Mouse (Mus musculus) B cell, adult 2 months (primary cell): ENCODE measurements at regions not wholly inside any gene's neighbourhood (a gene's known extent, or its start where the extent isn't known, plus 50 kb on each side); places are given as distances from the start of the nearest gene placed in this dataset.
A peak's percentile ranks its signal among the peaks of the same experiment; 100 is the strongest.

Experiments used
- DNase-seq, 2 experiments: peaks; one replicate each; pipeline ENCODE4 v3.0.0; 2022

DNA sequence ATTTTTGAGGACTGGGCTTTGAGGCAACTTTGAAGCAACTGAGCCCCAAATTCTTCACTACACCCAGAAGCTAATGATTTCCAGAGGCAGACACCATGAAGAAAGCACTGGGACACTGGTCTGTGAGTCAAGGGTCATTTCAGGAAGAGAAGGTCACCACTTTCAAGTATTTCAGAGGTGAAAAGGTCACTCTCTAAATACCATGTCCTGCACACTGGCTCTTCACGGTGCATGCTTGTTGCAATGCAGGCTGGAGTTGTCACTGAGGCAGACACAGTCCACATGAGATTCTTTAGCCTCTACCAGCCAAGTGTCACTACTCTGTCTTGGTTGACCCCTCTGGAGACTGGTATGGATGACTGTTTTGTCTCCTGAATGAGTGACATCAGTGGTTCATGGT, 320.7 kb upstream of the Npvf start:
- no peak for DNase-seq

DNA sequence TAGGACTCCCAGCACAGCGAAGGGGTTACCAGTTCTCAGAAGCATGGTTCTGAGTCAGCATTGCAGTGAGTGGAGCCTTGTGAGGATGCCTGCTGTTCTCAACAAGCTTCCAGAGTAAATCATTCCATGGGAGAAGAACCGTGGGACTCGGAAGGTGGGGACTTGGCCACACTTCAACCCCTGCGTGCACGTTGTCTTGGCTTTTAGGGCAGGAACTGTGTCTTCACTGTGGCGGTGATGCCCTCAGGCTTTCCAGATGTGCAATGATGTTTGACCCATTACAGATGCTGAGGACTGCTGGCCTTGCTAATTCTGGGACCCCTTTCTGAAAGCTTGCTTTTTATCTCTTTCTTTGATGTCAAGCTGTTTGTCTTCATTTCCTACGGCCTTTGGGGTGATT, 322.7 kb upstream of the Npvf start:
- DNase-seq, result no peak

DNA sequence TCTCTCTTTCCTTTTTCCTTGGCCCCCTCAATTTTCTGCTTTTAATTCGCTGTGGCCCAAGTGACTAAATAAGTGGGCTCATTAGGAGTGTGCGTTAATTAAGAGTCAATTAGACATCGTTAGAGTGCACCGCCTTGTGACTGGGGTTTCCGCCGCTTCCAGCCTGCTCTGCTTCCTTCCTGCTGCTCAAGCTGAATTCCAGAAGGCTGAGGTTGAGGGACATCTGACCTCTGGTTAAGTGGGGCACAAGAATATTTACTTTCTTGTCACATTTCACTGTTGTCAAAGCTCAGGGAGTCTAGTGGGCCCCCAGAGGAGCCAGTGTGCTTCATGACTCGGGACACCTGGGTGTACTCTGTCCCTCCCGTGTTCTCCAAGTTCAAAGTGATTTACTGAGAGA, 323.1 kb upstream of the Npvf start:
- no peak for DNase-seq

- DNase-seq, result no peak
These were observed 323.8 kb upstream of the Npvf start for GRCm38 (mm10) chr6:50978016-50978415.

GRCm38 (mm10) chr6:50978571-50978970, 324.3 kb upstream of the Npvf start:
- no peak for DNase-seq

DNA sequence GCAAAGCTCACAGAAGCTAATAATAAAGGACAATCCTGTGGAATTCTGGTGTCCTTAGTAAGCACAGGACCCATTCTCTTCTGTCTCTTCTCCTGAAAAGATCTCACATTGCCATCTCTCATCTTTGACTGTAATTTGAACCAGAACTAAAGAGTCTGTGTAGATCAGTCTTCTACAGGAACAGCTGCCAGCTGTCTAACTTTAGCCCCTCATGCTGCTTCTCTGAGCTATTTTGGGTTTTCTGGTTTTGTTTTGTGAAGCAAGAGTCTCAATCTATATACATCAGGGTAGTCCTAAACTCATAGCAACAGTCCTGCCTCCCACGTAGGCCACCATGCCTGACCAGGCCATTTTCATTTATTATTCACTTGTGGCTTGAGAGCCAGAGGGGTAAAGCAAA, 325.5 kb upstream of the Npvf start:
- peak; percentile 13 to 21 for DNase-seq

GRCm38 (mm10) chr6:50980311-50980710, 326.1 kb upstream of the Npvf start:
- peak; percentile 39 to 51 for DNase-seq

DNA sequence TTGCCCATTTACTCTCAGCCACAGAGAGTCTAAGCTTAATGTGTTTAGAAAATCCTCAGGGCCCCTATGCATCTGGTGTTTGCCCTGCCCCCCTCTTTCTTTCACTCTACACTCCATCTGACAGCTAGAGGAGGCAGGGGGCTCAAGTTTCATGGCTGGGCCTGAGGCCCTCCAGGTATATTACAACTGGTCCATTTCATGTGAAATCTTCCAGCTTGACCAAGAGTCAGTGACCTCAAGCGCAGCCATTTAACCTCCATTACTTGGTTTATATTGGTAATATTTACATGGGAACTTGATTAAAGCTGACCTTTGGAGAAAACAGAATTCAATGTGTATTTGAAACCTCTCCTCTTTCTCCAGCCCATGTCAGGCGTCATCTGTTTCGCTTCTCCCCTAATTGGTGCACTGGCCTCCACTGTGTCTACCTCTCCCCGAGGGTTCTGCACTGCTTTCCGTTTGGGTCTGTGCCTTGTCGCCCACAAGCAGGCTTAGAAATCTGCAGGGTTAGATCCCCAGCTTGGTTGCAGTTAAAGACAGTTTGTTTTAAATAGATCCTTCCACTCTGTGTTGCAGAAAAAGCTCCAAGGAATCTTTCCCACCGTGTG, 327.6 kb upstream of the Npvf start:
- no peak for DNase-seq

- no peak for DNase-seq
These were observed 328.6 kb upstream of the Npvf start for GRCm38 (mm10) chr6:50982856-50983255.

- DNase-seq, result no peak
These were observed 329.4 kb upstream of the Npvf start for GRCm38 (mm10) chr6:50983511-50984099.

DNA sequence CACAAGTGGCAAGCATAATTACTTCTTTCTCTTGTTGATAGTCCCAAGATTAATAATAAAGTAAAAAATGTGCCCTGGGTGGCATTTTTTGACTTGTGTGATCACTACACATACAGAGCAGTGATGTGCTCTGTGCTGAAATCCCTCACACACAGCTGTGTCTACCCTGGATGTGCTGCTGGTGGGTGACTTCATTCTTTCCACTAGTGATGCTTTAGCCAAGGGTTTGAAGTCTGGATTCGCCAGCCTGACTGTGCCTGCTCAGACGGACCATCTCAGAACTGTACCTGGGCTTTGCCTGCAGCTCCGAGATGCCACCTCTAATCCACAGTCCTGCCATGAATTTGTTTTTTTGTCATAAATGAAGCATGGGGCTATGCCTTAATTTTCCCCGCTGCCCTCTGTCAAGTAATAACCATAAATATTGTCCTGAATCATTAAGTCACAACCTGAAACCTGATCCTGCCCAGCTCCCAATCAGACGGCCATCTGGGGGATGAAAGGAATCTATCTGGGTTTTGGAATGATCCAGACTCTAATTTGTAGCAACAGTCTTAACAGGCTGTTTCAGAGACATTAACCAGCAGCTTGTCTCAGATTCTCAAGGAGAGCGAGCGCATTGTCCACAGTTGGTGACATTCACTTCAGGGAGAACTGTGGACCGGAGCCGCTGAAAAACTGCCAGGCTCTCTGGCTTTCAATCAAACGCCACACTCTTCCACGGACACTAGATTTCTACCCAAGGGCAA, 330.1 kb upstream of the Npvf start:
- no peak for DNase-seq

GRCm38 (mm10) chr6:50986270-50986924, 332.2 kb upstream of the Npvf start:
- no peak for DNase-seq

- DNase-seq, result no peak
These were observed 334.3 kb upstream of the Npvf start for GRCm38 (mm10) chr6:50988561-50988960.

DNA sequence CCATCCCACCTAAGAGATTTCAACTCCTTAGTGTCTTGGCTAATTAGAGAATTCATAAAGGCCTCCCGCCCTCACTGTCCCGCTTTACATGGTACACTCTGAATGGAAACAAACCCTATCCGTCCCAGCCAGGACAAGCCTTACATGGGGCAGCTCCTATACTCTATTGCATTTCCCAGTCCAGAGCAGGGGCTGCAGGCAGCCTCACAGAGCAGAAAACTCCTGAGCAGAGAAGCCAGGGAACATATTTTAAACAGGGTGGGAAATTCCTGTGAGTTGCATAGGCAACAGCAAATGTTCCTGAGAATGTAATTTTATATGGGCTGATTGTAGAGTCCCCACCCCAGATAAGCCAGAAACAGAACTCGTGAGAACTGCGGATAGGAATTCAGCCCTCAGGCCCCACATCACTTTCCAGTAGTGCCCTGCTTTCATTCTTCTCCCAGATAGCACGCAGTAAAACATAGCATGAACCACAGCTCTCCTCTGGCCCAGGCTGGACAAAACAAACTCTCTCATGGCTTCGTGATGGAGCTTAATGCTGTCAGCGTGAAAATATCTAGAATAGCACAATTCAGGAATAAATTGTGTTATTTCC, 337.4 kb upstream of the Npvf start:
- DNase-seq, result no peak

DNA sequence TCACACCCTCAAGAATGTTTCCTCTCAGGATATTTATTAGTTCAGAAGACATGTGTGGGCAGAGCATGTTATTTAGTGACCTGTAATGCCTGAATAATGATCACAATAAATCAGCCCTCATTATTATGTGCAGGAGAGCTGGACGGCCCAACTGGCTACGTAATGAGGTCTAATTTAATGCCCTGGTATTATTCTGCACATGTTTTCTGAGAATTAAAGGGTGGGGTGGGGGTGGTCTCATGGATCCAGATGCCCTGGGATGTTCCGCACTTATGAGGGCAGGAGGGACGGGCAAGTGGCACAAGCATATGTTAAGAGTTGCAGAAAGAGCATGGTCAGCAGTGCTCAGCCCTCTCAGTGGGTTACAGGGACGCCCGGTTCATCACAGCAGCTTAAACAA, 339.7 kb upstream of the Npvf start:
- no peak for DNase-seq

DNA sequence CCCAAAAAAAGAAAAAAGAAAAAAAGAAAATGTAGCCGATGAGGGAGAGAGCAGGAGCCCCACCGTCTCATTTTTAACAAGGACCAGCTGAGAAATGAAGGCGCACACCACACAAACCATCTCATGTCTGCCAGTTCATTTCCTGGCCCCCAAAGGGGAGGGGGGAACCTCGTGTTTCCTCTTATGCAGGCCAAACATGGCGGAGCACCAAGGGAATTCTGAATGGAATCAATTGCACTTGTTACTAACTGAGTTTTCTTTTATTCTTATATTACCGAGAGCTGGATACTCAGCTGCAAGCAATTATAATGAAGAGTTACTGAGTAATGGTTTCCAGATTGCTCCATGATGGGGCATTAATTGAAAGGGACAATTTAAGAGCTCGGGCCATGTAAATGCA, 348.5 kb upstream of the Npvf start:
- no peak for DNase-seq

DNA sequence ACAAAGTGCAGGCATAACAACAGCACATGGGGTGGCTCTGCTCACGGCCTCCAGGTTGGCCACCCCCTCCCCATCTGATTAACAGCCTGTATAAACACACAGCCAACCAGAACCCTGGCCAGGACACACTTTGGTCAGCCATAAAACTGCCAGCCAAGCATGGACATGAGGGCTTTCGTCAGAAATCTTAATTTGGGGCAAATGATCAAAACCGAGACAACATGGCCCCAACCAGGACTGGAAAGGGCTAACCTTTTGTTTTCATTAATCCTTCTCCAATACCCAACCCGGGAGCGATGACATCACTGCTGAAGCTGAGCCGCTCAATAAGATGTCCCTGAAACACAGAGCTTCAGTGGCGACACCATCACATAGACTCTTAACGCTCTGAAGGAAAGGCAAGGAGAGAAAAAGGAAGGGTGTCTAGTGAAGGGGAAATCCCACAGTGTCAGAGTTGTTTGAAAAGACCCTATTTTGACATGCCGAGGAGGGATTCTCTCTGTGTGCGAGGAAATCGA, 351.9 kb upstream of the Npvf start:
- peak; percentile 22 to 23 for DNase-seq

GRCm38 (mm10) chr6:51009526-51010340, 355.5 kb upstream of the Npvf start:
- no peak for DNase-seq

DNA sequence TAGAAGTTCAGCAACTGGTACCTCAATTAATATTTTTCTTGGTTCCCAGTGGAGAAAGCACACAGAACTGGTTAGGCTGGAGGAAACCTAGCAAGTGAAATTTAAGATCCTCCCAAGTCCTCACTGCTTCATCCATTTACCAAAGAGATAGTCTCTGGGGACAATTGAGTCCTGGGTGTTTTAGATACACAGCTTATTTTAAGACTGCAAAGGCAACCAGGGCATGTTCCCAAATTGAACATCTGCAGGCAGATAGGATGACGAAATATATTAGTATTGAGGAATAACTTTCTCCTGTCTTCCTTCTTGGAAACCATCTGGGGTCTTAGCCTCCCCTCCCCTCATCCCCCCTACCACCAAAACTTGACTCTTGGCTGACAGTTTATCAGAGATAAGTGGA, 356.3 kb upstream of the Npvf start:
- DNase-seq, result no peak

DNA sequence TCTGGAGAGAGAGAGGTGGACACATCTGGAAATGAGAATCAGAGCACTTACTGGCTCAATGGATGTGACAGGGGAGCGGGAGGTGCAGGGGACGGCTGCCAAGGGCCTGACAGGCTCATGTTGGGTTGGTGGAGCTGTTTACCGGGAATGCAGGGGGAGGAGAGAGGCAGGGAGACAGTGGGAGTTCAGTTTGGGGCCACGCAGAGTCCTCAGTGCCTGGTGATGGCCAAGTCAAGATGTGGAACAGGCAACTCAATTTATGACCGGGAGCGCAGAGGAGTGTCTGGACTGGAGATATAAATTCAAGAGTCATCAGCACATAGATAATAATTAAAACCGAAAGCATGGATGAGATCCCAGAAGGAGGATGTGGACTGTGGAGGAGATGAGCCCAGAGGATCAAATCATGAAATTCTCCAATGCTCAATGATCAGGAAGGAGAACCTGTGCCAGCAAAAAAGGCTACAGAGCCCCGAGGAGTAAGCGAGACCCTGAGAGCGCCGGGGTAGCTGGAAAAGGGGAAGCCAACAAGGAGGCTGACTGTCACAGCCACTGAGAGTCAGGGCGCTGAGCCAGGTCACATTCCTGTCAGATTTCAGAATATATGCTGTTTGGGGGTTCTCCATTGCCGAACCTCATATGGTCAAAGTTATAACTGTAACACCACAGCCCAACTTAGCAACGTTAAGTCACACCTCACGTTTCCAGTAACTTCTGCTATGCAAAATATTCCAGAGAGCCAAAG, 358.0 kb upstream of the Npvf start:
- no peak for DNase-seq

DNA sequence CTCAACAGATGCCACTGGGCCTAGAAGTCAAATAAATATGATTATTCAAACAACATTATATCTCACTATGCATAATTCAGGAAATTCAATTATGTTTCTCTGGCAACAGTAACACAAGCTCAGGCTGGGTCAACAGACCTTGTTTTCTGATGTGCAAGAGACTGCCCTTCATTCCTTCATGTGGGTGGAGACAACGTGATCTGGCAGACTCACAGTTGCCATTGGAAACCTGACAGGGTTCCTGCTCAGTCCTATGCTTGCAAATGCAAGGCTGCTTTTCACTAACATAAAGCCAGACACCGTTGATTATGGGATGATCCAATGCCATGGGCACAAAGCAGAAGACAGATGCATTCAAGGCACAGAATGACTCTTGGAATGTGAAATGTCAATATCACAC, 361.5 kb upstream of the Npvf start:
- no peak for DNase-seq
